Mouse (Mus musculus) ovary, adult 2 months (tissue): Measurements from ENCODE around the gene Hoxb5. TPM values are rescaled to one million over a fixed set of nuclear protein-coding genes. Genes with fewer than 3 reads are reported as not detected.

Experiments
- polyA plus RNA-seq: library from polyadenylated mRNA; depleted of rRNA; stranded (reverse); fragments of >200 nt; gene quantifications from 2 replicates; pipeline ENCODE4 v1.2.3, GENCODE M21; 2012; rRNA removed

Hoxb5 gene
- 7.6 and 8.0 TPM in 2 replicates for polyA plus RNA-seq

DNA sequence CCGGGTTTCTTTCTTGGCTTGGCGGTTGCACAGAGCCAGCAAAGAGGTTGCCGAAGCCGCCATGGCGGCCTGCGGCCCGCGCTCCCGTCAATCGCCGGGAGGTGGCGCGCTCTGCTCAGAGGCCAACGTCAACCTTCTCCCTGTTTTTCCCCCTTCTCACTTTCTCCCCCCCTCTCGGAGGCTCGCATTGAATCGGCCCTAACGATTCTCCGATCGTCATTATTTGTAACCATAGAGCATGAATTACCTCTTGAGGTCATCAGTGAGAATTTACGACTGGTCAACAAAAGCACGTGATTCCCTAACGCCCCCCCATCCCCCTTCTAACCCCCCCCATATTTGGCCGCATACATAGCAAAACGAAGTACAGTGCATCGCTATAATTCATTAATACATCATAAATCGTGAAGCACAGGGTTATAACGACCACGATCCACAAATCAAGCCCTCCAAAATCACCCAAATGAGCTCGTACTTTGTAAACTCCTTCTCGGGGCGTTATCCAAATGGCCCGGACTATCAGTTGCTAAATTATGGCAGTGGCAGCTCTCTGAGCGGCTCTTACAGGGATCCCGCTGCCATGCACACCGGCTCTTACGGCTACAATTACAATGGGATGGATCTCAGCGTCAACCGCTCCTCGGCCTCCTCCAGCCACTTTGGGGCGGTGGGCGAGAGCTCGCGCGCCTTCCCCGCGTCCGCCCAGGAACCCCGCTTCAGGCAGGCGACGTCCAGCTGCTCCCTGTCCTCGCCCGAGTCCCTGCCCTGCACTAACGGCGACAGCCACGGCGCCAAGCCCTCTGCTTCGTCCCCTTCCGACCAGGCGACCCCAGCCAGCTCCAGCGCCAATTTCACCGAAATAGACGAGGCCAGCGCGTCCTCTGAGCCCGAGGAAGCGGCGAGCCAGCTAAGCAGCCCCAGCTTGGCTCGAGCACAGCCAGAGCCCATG lies at the start of gene Hoxb5:
Gene Hoxb5 (plus strand): TSS at position 186 of the 949 bp plus-strand sequence.

DNA sequence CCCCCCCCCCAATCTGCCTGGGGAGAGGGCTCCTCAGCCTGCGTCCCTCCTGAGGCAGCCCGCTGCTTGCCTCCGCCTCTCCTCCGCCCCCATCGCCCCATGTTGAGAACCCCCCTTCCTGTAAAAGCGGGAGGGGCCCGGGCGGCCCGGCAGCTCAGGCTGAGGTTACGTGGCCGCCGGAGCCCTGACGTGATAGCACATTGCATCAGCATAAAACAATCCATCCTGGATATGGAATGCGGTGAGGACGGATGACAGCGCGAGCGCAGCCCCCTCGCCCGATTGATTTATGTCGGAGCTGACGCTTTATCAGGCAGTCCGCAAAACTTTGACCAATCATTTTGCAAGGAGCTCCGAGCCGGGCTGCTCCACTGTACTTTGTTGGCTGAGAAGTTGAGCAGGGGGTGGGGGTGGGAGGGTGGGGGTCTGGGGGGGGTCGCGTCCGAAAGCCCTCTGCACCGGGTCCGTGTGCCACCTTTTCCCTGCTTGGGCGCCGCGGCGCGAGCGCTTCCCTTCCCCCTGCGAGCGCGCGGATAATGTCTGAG lies 32.1 kb upstream of the Hoxb5 start, which contains the start of gene Hoxb9:
Gene Hoxb9 (plus strand): TSS at position 462 of the 545 bp plus-strand sequence.

DNA sequence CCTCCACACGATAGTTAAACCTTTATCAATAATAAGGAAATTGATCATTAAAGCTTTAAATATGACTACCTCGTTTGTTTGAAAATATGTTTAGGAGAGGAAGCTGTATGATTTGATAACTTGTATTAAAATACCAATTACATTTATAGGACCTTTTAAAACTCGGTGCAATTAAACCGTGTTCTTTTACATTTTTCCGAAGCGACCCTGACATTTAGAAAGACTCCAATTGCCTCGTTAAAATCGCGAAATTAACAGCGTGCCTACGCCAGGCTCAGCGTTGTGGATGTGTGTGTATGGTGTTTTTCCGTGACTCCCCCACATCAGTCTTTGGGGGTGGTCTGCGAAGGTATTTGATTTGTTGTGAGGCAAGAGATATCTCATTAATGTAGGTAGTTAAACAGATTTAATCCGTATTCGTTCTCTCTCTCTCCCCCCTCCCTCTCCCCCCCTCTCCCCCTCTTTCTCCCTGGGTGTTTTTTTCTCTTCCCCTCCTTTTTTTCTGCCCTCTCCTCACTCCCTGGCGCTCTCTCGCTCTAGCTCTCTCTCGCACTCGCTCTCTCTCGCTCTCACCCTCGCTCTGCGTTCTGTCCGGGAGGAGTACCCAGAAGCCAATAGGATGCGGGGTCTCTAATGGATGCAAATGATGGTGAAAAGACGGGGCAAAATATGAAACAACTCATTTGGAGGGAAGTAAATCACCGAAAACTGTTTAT lies 21.1 kb upstream of the Hoxb5 start, which contains the start of gene Hoxb8:
Gene Hoxb8 (plus strand): TSS at position 51 of the 716 bp plus-strand sequence.

DNA sequence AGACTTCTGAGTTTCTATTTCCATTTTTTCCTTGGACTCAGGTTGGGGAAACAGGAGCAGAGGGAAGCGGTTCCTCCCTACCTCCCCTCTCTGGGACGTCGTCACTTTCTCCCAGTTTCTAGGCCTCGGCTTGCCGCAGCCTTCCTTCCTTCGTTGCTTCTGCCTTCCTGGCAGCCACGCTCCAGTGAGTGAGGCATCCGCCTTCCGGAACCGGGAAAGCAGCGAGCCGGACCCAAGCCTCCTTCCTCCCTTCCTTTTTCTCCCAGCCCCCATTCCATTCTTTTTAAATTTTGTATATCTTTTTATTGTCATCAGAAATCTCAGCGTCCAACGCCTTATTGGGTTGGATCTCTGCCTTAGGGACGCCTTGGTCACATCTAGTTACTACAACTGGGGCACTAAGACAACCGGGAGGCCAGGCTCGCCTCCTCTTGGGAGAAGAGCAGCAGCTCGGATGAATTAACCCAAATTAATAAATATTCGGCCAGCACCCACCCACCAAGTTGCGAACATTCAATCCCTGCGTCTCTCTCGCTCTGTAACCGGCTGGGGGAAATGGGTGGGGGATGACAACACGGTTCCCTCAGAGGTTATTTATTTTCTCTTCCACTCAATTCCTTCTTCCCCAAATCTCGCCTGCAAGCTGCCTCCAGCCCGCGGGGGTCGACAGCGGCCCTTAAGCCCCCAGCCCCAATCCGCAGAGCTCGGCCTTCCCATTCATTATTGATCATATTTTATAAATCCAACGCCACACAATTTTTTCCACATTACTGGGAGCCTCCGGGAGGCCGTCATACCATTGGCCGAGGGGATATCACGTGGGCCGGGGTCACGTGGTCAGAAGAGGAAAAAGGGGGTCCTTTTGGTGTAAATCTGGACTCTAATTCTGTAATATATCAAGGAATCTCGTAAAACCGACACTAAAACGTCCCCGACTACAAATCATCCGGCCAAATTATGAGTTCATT lies 17.1 kb upstream of the Hoxb5 start, which contains the start of gene Hoxb7:
Gene Hoxb7 (plus strand): TSS at position 853 of the 968 bp plus-strand sequence.

DNA sequence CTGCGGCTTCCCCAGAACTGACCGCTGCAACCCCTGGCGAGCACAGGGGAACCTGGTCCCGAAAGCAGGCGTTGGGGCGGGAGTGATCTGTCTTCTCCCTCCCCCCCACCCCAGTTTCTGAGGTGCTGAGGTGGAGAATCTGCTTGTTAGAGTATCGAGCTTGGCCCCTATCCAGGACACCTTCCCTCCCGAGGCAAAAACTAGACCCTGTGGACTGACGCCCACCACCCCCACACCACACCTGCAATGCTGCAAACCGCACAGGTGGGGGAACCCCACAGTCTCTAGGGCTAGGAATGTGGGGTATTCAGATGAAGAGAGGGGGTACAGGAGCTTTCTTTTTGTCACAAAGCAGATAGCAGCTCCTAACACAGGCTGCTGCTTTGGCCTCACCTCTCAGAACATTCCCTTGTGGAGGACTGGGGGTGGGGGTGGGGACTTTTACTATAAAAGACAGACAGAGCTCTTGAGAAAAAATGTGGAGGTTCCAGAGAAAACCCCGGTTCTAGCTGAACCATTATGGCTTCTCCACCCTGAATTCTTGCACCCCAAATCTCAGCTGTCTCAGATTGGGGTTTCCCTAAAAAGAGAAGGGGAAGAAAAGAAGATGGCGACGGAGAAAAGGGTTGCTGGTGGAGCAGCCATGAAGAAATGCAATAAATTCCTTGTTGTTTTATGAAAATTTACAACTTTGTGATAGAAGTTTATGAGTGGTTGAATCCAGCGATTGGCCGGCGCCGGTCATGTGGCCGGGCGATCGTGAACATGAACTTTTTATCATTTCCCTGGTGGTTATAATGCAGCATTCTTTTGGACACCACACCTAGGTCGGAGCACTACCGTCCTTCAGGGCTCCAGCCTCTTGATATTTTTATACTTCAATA lies 11.2 kb upstream of the Hoxb5 start, which contains the start of gene Hoxb6:
Gene Hoxb6 (plus strand): TSS at position 796 of the 884 bp plus-strand sequence.

DNA sequence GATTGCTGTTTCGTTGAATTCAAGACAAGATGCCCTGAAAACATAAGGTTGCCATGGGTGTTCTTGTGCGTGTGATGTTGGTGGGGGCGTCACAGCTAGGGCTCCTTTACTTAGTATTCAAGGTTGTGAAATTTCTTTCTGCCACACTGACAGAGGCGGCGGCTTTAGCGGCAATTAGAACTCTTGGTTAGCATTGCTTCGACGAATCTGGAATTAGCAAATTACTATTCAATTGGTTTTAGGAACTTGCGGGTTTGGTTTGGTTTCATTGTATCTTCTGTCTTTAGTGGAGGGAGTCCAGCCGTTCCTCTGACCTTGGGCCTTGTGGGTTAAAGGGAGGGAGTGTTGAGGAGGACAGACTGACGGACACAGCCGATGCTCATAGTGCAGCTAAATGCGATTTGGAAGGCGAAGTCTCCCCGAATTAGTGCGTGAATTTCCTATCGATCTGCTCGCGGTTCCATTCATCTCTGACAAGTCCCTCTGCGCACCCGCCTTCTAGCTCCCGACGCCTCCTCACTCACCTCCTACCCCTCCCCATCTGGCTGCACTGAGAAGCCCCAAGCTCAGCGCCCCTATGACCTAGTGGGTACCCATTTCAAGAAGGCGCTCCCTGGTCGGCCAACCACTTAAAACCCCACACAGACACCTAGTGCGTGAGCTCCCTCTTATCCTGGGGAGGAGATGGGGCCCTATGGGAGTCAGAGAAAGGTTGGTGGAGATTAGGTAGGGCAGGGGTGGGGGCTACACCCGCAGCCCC lies 14.7 kb downstream of the Hoxb5 start, which contains the start of gene Hoxb4:
Gene Hoxb4 (plus strand): TSS at position 660 of the 760 bp plus-strand sequence.

DNA sequence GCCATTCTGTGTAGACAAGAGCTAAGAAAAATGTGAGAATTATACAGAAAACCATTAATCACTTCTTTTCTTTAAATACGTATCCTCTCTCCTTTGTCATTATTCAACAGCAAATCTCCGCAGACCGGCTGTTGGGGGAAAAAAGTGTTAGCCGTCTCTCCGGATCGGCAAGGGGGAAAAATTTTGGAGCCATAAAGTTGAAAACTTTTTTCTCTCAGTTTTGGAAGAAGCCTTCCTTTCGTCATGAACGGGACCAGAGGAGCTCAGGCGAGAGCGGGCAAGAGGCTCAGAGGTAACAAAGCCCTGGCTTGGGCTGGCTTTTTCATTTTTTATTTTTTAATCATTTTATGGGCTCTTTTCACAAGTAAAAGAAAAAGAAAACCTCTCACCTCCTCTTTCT lies 20.0 kb downstream of the Hoxb5 start, which contains the start of gene Hoxb3:
Gene Hoxb3 (plus strand): TSS at position 173 of the 400 bp plus-strand sequence.

DNA sequence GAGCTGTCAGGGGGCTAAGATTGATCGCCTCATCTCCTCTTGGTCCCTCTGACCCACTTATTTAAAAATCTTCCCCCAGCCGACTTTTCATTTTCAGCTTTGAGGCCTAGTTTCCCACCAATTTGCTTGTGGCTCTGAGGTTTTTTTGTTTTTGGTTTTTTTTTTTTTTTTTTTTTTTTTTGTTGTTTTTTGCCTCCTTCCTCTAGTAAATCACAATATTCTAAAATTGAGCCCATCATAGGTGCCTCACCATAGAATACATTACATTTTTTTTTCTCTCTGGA lies 47.1 kb downstream of the Hoxb5 start, which contains the start of gene Hoxb2:
Gene Hoxb2 (plus strand): TSS at position 185 of the 284 bp plus-strand sequence.

Other genes starting within 250 kb of the Hoxb5 start
- 38.8 and 39.7 TPM in 2 replicates for gene Ube2z, start 237.9 kb upstream of the Hoxb5 start, polyA plus RNA-seq
- gene Atp5g1, start 227.7 kb upstream of the Hoxb5 start, polyA plus RNA-seq = 450 and 554 TPM in 2 replicates
- 0.13 TPM in 1 of 2 replicates, not detected in the other for gene Calcoco2, start 191.4 kb upstream of the Hoxb5 start, polyA plus RNA-seq
- 1.2 and 1.7 TPM in 2 replicates for gene Ttll6, start 169.6 kb upstream of the Hoxb5 start, polyA plus RNA-seq
- gene Hoxb13, start 109.0 kb upstream of the Hoxb5 start, polyA plus RNA-seq = not detected in 2 replicates
- 3.0 and 3.3 TPM in 2 replicates for gene Hoxb9, start 31.9 kb upstream of the Hoxb5 start, polyA plus RNA-seq
- gene Hoxb8, start 21.4 kb upstream of the Hoxb5 start, polyA plus RNA-seq = 40.2 and 48.4 TPM in 2 replicates
- gene Hoxb7, start 16.7 kb upstream of the Hoxb5 start, polyA plus RNA-seq = 6.5 and 8.1 TPM in 2 replicates
- 33.9 and 44.1 TPM in 2 replicates for gene Hoxb6, start 10.9 kb upstream of the Hoxb5 start, polyA plus RNA-seq
- gene Hoxb4, start 14.9 kb downstream of the Hoxb5 start, polyA plus RNA-seq = 5.0 and 6.5 TPM in 2 replicates
- gene Hoxb3, start 20.0 kb downstream of the Hoxb5 start, polyA plus RNA-seq = 15.2 and 16.2 TPM in 2 replicates
- gene Hoxb2, start 47.2 kb downstream of the Hoxb5 start, polyA plus RNA-seq = 18.4 and 31.6 TPM in 2 replicates
- gene Hoxb1, start 62.4 kb downstream of the Hoxb5 start, polyA plus RNA-seq = not detected in 2 replicates
- gene Skap1, start 161.3 kb downstream of the Hoxb5 start, polyA plus RNA-seq = 1.6 and 1.9 TPM in 2 replicates